Mouse (Mus musculus) midbrain, embryonic 13.5 days (tissue): Measurements from ENCODE around the gene Ppp1r1a. TPM values are rescaled to one million over a fixed set of nuclear protein-coding genes. Genes with fewer than 3 reads are reported as not detected.

Source experiments
- ATAC-seq: fragments of 200-750 bp; cut with Nextera tagmentation; 2 replicates; pipeline ENCODE4 v1.8.0; 2017; ENCODE audit warnings: mild to moderate bottlenecking, moderate TSS enrichment, moderate library complexity
- H3K27ac ChIP-seq: fragments of 300-500 bp; sonication (generic); 2 replicates; pipeline ENCODE4 v1.5.1; 2015; ENCODE audit warnings: inconsistent platforms, mild to moderate bottlenecking, moderate library complexity
- H3K27me3 ChIP-seq: fragments of 300-500 bp; sonication (generic); 2 replicates; pipeline ENCODE4 v1.6.1; 2015; ENCODE audit warnings: mild to moderate bottlenecking, inconsistent platforms
- H3K36me3 ChIP-seq: fragments of 300-500 bp; sonication (generic); 2 replicates; pipeline ENCODE4 v1.6.1; 2015; ENCODE audit warnings: mild to moderate bottlenecking, inconsistent platforms
- H3K4me1 ChIP-seq: fragments of 300-500 bp; sonication (generic); replicated peaks from 2 replicates; pipeline ENCODE4 v1.6.1; 2015; ENCODE audit warnings: inconsistent platforms
- H3K4me2 ChIP-seq: fragments of 300-500 bp; sonication (generic); replicated peaks from 2 replicates; pipeline ENCODE4 v1.6.1; 2015; ENCODE audit warnings: moderate library complexity, mild to moderate bottlenecking, inconsistent platforms
- H3K4me3 ChIP-seq: fragments of 300-500 bp; sonication (generic); replicated peaks from 2 replicates; pipeline ENCODE4 v1.5.1; 2015; ENCODE audit warnings: mild to moderate bottlenecking, inconsistent platforms
- H3K9ac ChIP-seq: fragments of 300-500 bp; sonication (generic); replicated peaks from 2 replicates; pipeline ENCODE4 v1.6.1; 2015; ENCODE audit warnings: mild to moderate bottlenecking, inconsistent platforms
- H3K9me3 ChIP-seq: fragments of 300-500 bp; sonication (generic); 2 replicates; pipeline ENCODE4 v1.6.1; 2016; ENCODE audit warnings: mild to moderate bottlenecking, inconsistent platforms
- WGBS: fragments of 180-500 bp; shearing (Covaris S2); methylation state at CpG from one replicate; pipeline ENCODE4 v1.1.7; 2015; 5-methylcytosine and 5-hydroxymethylcytosine counted together
- polyA plus RNA-seq: library from polyadenylated mRNA; unstranded; fragments of >200 nt; fragmentation: Nextera tagmentation; extraction: Ambion mirVana; gene quantifications from 2 replicates; pipeline ENCODE4 v1.2.1, GENCODE M21; 2015

Gene Ppp1r1a
- polyA plus RNA-seq, 1 experiment from 2014 or later: 86.8 TPM

GRCm38 (mm10) chr15:103535786-103536185 lies 2.0 kb downstream of the Ppp1r1a start:
- Histone ChIP-seq H3K4me1 (peaks cover 42% of the 10 kb centered on the region), H3K27me3 (0 out of 2 replicates have a peak, but pooled peaks cover 5% of the 10 kb centered on the region), H3K27ac (no peak overlapping the region), H3K4me2 (0 out of 2 replicates have a peak overlapping the region, but pooled peaks have one; percentile 1), H3K9me3 (no peaks in the 10 kb centered on the region), H3K36me3 (0 out of 2 replicates have a peak, but pooled peaks cover 4% of the 10 kb centered on the region), H3K4me3 (no peak overlapping the region), H3K9ac (no peak overlapping the region)
- WGBS: 75% methylated on average over 1 of the region's 1 CpGs
- ATAC-seq: no peak

GRCm38 (mm10) chr15:103535030-103535429 lies 2.8 kb downstream of the Ppp1r1a start:
- no peak overlapping the region for H3K4me2 ChIP-seq
- 69% methylated on average over 2 of the region's 2 CpGs for WGBS
- no peak overlapping the region for H3K4me3 ChIP-seq
- no peaks in the 10 kb centered on the region for H3K9me3 ChIP-seq
- peaks cover 47% of the 10 kb centered on the region for H3K4me1 ChIP-seq
- H3K9ac ChIP-seq: no peak overlapping the region
- ATAC-seq: no peak
- no peak overlapping the region for H3K27ac ChIP-seq
- 0 out of 2 replicates have a peak, but pooled peaks cover 4% of the 10 kb centered on the region for H3K36me3 ChIP-seq
- 0 out of 2 replicates have a peak, but pooled peaks cover 5% of the 10 kb centered on the region for H3K27me3 ChIP-seq

GRCm38 (mm10) chr15:103534054-103534620 lies 3.7 kb downstream of the Ppp1r1a start:
- H3K27ac ChIP-seq: no peak overlapping the region
- H3K9ac ChIP-seq: no peak overlapping the region
- no peak for ATAC-seq
- H3K36me3 ChIP-seq: peaks cover 10% of the 10 kb centered on the region
- no peak overlapping the region for H3K4me3 ChIP-seq
- H3K9me3 ChIP-seq: no peaks in the 10 kb centered on the region
- 87% methylated on average over 7 of the region's 7 CpGs for WGBS
- peaks cover 53% of the 10 kb centered on the region for H3K4me1 ChIP-seq
- no peaks in the 10 kb centered on the region for H3K27me3 ChIP-seq
- H3K4me2 ChIP-seq: no peak overlapping the region

GRCm38 (mm10) chr15:103530372-103530771 lies 7.4 kb downstream of the Ppp1r1a start:
- Histone ChIP-seq H3K4me1 (peaks cover 28% of the 10 kb centered on the region), H3K27ac (peak overlapping the region; percentile 63), H3K9me3 (no peaks in the 10 kb centered on the region), H3K36me3 (peaks cover 45% of the 10 kb centered on the region), H3K4me2 (no peak overlapping the region), H3K9ac (0 out of 2 replicates have a peak overlapping the region, but pooled peaks have one; percentile 11), H3K27me3 (no peaks in the 10 kb centered on the region), H3K4me3 (no peak overlapping the region)
- ATAC-seq: peak; percentile 90
- WGBS: 11% methylated on average over 5 of the region's 5 CpGs

GRCm38 (mm10) chr15:103523156-103523555 lies 14.6 kb downstream of the Ppp1r1a start:
- no peak for ATAC-seq
- Histone ChIP-seq H3K4me2 (0 out of 2 replicates have a peak overlapping the region, but pooled peaks have one; percentile 0), H3K27ac (0 out of 2 replicates have a peak overlapping the region, but pooled peaks have one; percentile 32), H3K36me3 (peaks cover 58% of the 10 kb centered on the region), H3K4me3 (no peak overlapping the region), H3K9me3 (no peaks in the 10 kb centered on the region), H3K9ac (no peak overlapping the region), H3K4me1 (peaks cover 41% of the 10 kb centered on the region), H3K27me3 (no peaks in the 10 kb centered on the region)
- WGBS: 29% methylated on average over 3 of the region's 3 CpGs

GRCm38 (mm10) chr15:103522458-103523099 lies 15.2 kb downstream of the Ppp1r1a start:
- no peaks in the 10 kb centered on the region for H3K9me3 ChIP-seq
- no peak overlapping the region for H3K4me3 ChIP-seq
- no peak overlapping the region for H3K9ac ChIP-seq
- 0 out of 2 replicates have a peak overlapping the region, but pooled peaks have one; percentile 0 for H3K4me2 ChIP-seq
- no peaks in the 10 kb centered on the region for H3K27me3 ChIP-seq
- H3K4me1 ChIP-seq: peaks cover 47% of the 10 kb centered on the region
- peak overlapping the region; percentile 32; the same call in 1 of the 2 replicates for H3K27ac ChIP-seq
- ATAC-seq: no peak
- WGBS: 55% methylated on average over 3 of the region's 3 CpGs
- H3K36me3 ChIP-seq: peaks cover 52% of the 10 kb centered on the region

GRCm38 (mm10) chr15:103519386-103520378 lies 18.1 kb downstream of the Ppp1r1a start:
- peak overlapping the region; percentile 97 for H3K27ac ChIP-seq
- H3K4me2 ChIP-seq: peak overlapping the region; percentile 35
- H3K36me3 ChIP-seq: peaks cover 25% of the 10 kb centered on the region
- H3K4me3 ChIP-seq: no peak overlapping the region; the same call in 1 of the 2 replicates
- H3K4me1 ChIP-seq: peaks cover 68% of the 10 kb centered on the region
- peak overlapping the region; percentile 42 for H3K9ac ChIP-seq
- H3K9me3 ChIP-seq: no peaks in the 10 kb centered on the region
- no peaks in the 10 kb centered on the region for H3K27me3 ChIP-seq
- ATAC-seq: peak; percentile 80
- WGBS: 7% methylated on average over 4 of the region's 4 CpGs

- Histone ChIP-seq H3K9ac (no peak overlapping the region), H3K36me3 (peaks cover 17% of the 10 kb centered on the region), H3K4me2 (peak overlapping the region; percentile 35), H3K4me1 (peaks cover 75% of the 10 kb centered on the region), H3K4me3 (no peak overlapping the region), H3K9me3 (no peaks in the 10 kb centered on the region), H3K27ac (peak overlapping the region; percentile 97), H3K27me3 (no peaks in the 10 kb centered on the region)
- 0% methylated on average over 5 of the region's 5 CpGs for WGBS
- peak; percentile 64 for ATAC-seq
These were observed 19.0 kb downstream of the Ppp1r1a start for GRCm38 (mm10) chr15:103518600-103519385.

- ATAC-seq: no peak
- Histone ChIP-seq H3K27me3 (no peaks in the 10 kb centered on the region), H3K36me3 (no peaks in the 10 kb centered on the region; the same call in 1 of the 2 replicates), H3K27ac (peak overlapping the region; percentile 84), H3K9ac (peak overlapping the region; percentile 55), H3K4me1 (peaks cover 70% of the 10 kb centered on the region), H3K9me3 (no peaks in the 10 kb centered on the region), H3K4me3 (peak overlapping the region; percentile 33; the same call in 1 of the 2 replicates), H3K4me2 (peak overlapping the region; percentile 58)
- 17% methylated on average over 3 of the region's 3 CpGs for WGBS
These were observed 22.9 kb downstream of the Ppp1r1a start for GRCm38 (mm10) chr15:103514914-103515313.

- Histone ChIP-seq H3K27me3 (no peaks in the 10 kb centered on the region), H3K4me1 (peaks cover 70% of the 10 kb centered on the region), H3K27ac (peak overlapping the region; percentile 84), H3K36me3 (no peaks in the 10 kb centered on the region; the same call in 1 of the 2 replicates), H3K4me3 (peak overlapping the region; percentile 33), H3K9me3 (no peaks in the 10 kb centered on the region), H3K4me2 (peak overlapping the region; percentile 58), H3K9ac (peak overlapping the region; percentile 55)
- 1% methylated on average over 10 of the region's 10 CpGs for WGBS
- ATAC-seq: peak; percentile 91
These were observed 23.7 kb downstream of the Ppp1r1a start for GRCm38 (mm10) chr15:103514119-103514518.

- 8% methylated on average over 7 of the region's 7 CpGs for WGBS
- Histone ChIP-seq H3K36me3 (no peaks in the 10 kb centered on the region; the same call in 1 of the 2 replicates), H3K27ac (peak overlapping the region; percentile 84), H3K4me1 (peaks cover 67% of the 10 kb centered on the region), H3K9ac (peak overlapping the region; percentile 45), H3K4me2 (peak overlapping the region; percentile 58), H3K4me3 (peak overlapping the region; percentile 33), H3K9me3 (no peaks in the 10 kb centered on the region), H3K27me3 (no peaks in the 10 kb centered on the region)
- ATAC-seq: peak; percentile 66
These were observed 24.2 kb downstream of the Ppp1r1a start for GRCm38 (mm10) chr15:103513621-103514031.
